Mouse (Mus musculus) erythroblast, embryonic 14.5 days (primary cell): Measurements from ENCODE around the gene Gm5127.

Experiments used
- GATA1 ChIP-seq: IDR thresholded peaks from 2 replicates; pipeline ENCODE4 v1.6.1; 2012; ENCODE audit warnings: low read length, inconsistent platforms, mixed read lengths
- TAL1 ChIP-seq: IDR thresholded peaks from 3 replicates; pipeline ENCODE4 v1.6.1; 2012; ENCODE audit warnings: low read length, inconsistent platforms, mixed read lengths

GRCm38 (mm10) chrX:106582197-106582596 is 789 bp upstream of the Gm5127 start:
- TF ChIP-seq TAL1: no peak
- no peak for TF ChIP-seq GATA1
